In genomic region chr9:96524972-96525506, GRCm38 (mm10) we compare ENCODE assay signal across 17 mouse cellular contexts. TPM values are rescaled to one million over a fixed set of nuclear protein-coding genes. Genes with fewer than 3 reads are reported as not detected.
DNase-seq lines count a peak whose midpoint lies in the region; ATAC-seq lines count a peak whose summit lies in the region.
"Had no signal": no experiment of that assay in that cellular context is flagged by ENCODE, and none has a peak within 500 bp of the region (broad histone marks: within the 10 kb centered on the region; RNA-seq: fewer than 3 reads in every experiment).

Gene Gm28729 (minus strand): TSS chr9:96525264.

- H3K27ac ChIP-seq in heart, embryonic 16.5 days (ENCODE audit: low read length), result no peak within 1 kb of the TSS
- no peak within 1 kb of the TSS for H3K27ac ChIP-seq in lung, embryonic 16.5 days (ENCODE audit: low read length)
- H3K27ac ChIP-seq: hindbrain, embryonic 10.5 days; liver, embryonic 15.5 days had no signal

- no peak within 1 kb of the TSS for H3K4me3 ChIP-seq in heart, embryonic 16.5 days (ENCODE audit: low read length)
- no peak within 1 kb of the TSS for H3K4me3 ChIP-seq in lung, embryonic 16.5 days (ENCODE audit: low read length)
- H3K4me3 ChIP-seq: hindbrain, embryonic 10.5 days; liver, embryonic 15.5 days had no signal

- no peaks in the 10 kb centered on the region for H3K4me1 ChIP-seq in heart, embryonic 16.5 days (ENCODE audit: control insufficient read depth, insufficient read depth, low read length)
- peaks cover 3% of the 10 kb centered on the region; the same call in 1 of the 2 replicates for H3K4me1 ChIP-seq in lung, embryonic 16.5 days (replicated peaks; ENCODE audit: control insufficient read depth, insufficient read depth, low read length)
- H3K4me1 ChIP-seq: liver, embryonic 15.5 days had no signal

- no peaks in the 10 kb centered on the region for H3K27me3 ChIP-seq in heart, embryonic 16.5 days (ENCODE audit: control insufficient read depth, insufficient read depth, low read length)
- no peaks in the 10 kb centered on the region for H3K27me3 ChIP-seq in lung, embryonic 16.5 days (ENCODE audit: control insufficient read depth, insufficient read depth, low read depth, low read length)
- H3K27me3 ChIP-seq: liver, embryonic 15.5 days had no signal

- no peaks in the 10 kb centered on the region for H3K36me3 ChIP-seq in heart, embryonic 16.5 days (ENCODE audit: control insufficient read depth, insufficient read depth)
- no peaks in the 10 kb centered on the region for H3K36me3 ChIP-seq in lung, embryonic 16.5 days (ENCODE audit: control insufficient read depth, insufficient read depth, low read length)
- H3K36me3 ChIP-seq: G1E; hindbrain, embryonic 10.5 days; liver, embryonic 15.5 days had no signal

- no peak within 1 kb of the TSS for H3K9ac ChIP-seq in heart, embryonic 16.5 days (ENCODE audit: low read length)
- no peak within 1 kb of the TSS for H3K9ac ChIP-seq in lung, embryonic 16.5 days (ENCODE audit: low read length)
- H3K9ac ChIP-seq: liver, embryonic 15.5 days had no signal

- no peak within 1 kb of the TSS for H3K4me2 ChIP-seq in heart, embryonic 16.5 days (ENCODE audit: low read depth, low read length)
- no peak within 1 kb of the TSS for H3K4me2 ChIP-seq in lung, embryonic 16.5 days (ENCODE audit: low read depth, low read length)
- H3K4me2 ChIP-seq: heart, embryonic 11.5 days; liver, embryonic 15.5 days had no signal

- no peak for DNase-seq in heart, adult 9 months (ENCODE audit: low spot score in 2 of 2)
- DNase-seq in lung, postnatal 25 days (ENCODE audit: low spot score), result no peak
- no peak for DNase-seq in spleen, adult 18-20 months
- no peak for DNase-seq in layer of hippocampus, adult 9-11 months
- DNase-seq: B cell, adult 2 months; cerebellum, adult 8-10 months; kidney, adult 18-20 months; layer of hippocampus, postnatal 36 days had no signal

- WGBS in heart, embryonic 16.5 days, result 50% methylated on average over 12 of the region's 12 CpGs
- WGBS in lung, embryonic 16.5 days, result 43% methylated on average over 12 of the region's 12 CpGs

- ATAC-seq in heart, embryonic 16.5 days (replicated peaks; ENCODE audit: extremely low read depth, insufficient read depth, low FRiP score), result 0 out of 2 replicates have a peak, but pooled peaks have one; percentile 23
- ATAC-seq in lung, embryonic 16.5 days (ENCODE audit: low read depth), result peak; percentile 26; the same call in 1 of the 2 replicates
- ATAC-seq in granulocyte monocyte progenitor cell, adult 5-6 weeks (replicated peaks; ENCODE audit: poor library complexity, severe bottlenecking), result peak; percentile 67
- ATAC-seq in megakaryocyte progenitor cell, adult 5-6 weeks (replicated peaks; ENCODE audit: poor library complexity), result peak; percentile 64

- H3K9me3 ChIP-seq in heart, embryonic 16.5 days (replicated peaks; ENCODE audit: control insufficient read depth, low read length), result no peaks in the 10 kb centered on the region
- H3K9me3 ChIP-seq in lung, embryonic 16.5 days (ENCODE audit: control insufficient read depth, low read length), result no peaks in the 10 kb centered on the region
- H3K9me3 ChIP-seq: G1E; hindbrain, embryonic 10.5 days; liver, embryonic 15.5 days had no signal

RNA-seq across cellular contexts. Expression of gene Gm28729, which starts in this region (rescaled TPM):
- 0.21 TPM in 1 of 2 replicates, not detected in the other for polyA plus RNA-seq in heart, embryonic 16.5 days (2015; fragmentation: Nextera tagmentation; extraction: Ambion mirVana)
- polyA plus RNA-seq in lung, embryonic 16.5 days (2015; fragmentation: Nextera tagmentation; extraction: Ambion mirVana), result 1.7 and 2.0 TPM in 2 replicates
- not detected in 2 replicates for total RNA-seq in granulocyte monocyte progenitor cell, adult 5-6 weeks (2014; fragmentation: Nextera tagmentation)
- not detected in 2 replicates for total RNA-seq in granulocyte monocyte progenitor cell, adult 5-6 weeks (2017)
- not detected in 2 replicates for total RNA-seq in megakaryocyte progenitor cell, adult 5-6 weeks (2015)
- total RNA-seq in megakaryocyte progenitor cell, adult 5-6 weeks (2017), result 0.24 TPM in 1 of 2 replicates, not detected in the other
- polyA plus RNA-seq: G1E; heart, embryonic 11.5 days; neural tube, embryonic 14.5 days had no signal

Comparison
In these comparisons a context has a peak if more than half of its experiments do, and no peak if none do; other contexts are left out.
1. Peak in ATAC-seq in heart, embryonic 16.5 days; RNA of the gene not detected or under 1 TPM.
2. Peak in ATAC-seq in granulocyte monocyte progenitor cell, adult 5-6 weeks; RNA of the gene not detected or under 1 TPM.
3. Peak in ATAC-seq in megakaryocyte progenitor cell, adult 5-6 weeks; RNA of the gene not detected or under 1 TPM.